Comparison of ENCODE assay signal across 8 mouse cellular contexts in the genomic region with DNA sequence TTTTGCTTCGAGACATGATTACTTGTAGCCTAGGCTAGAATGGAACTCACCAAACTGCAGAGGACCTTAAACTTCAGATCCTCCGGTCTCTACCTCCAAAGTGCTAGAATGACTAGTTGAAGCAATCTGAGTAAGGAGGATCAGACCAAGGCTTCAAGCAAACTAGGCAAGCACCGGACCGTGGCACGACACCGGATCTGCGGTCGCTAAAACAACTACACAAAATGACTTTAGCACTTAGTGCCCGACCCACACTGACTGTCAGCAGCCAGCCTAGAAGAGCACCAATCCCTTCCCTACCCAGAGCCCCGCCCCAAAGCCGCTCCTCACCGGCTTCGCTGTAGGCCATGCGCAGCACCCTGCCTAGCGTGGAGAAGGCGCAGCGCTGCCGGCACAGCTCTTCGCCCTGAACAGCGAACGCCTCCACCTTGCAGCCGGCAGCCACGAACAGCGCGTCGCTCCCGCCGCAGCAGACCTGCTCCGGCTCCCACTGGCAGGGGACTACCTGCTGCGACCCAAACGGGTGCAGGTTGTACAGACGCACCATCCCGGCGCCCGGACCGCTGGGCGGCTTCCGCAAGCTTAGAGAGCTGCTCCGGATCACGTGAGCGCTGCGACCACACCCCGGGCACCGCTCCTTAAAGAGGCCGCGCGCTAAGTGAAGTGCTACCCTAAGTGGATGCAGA. TPM values are rescaled to one million over a fixed set of nuclear protein-coding genes. Genes with fewer than 3 reads are reported as not detected.
DNase-seq lines count a peak whose midpoint lies in the region; ATAC-seq lines count a peak whose summit lies in the region.

A gene (minus strand): TSS at position 597 of the 686 bp plus-strand sequence.

- peaks cover 11% of the 10 kb centered on the region for H3K4me1 ChIP-seq in hindbrain, embryonic 10.5 days (replicated peaks)

- WGBS in hindbrain, embryonic 10.5 days = under 1% methylated on average over 47 of the region's 47 CpGs

- H3K9me3 ChIP-seq in hindbrain, embryonic 10.5 days = 0 out of 2 replicates have a peak, but pooled peaks cover 6% of the 10 kb centered on the region

- H3K27ac ChIP-seq in hindbrain, embryonic 10.5 days = peak within 1 kb of the TSS; percentile 89

- H3K36me3 ChIP-seq in hindbrain, embryonic 10.5 days = no peaks in the 10 kb centered on the region

- peak; percentile 99 for ATAC-seq in frontal cortex, adult (ENCODE audit: low TSS enrichment)

- H3K4me3 ChIP-seq in hindbrain, embryonic 10.5 days = peak within 1 kb of the TSS; percentile 79

- no peaks in the 10 kb centered on the region for H3K27me3 ChIP-seq in hindbrain, embryonic 10.5 days (ENCODE audit: insufficient read depth, poor library complexity, severe bottlenecking)

- DNase-seq in MEL-GATA-1-ER (ENCODE audit: extremely low read depth, low read depth) = peak; percentile 82
- peak; percentile 84 for DNase-seq in cerebellum, adult 8-10 months
- DNase-seq in hindbrain, embryonic 10.5 days (ENCODE audit: low spot score) = peak; percentile 88
- DNase-seq in layer of hippocampus, postnatal 10 days (ENCODE audit: low spot score in 2 of 2) = peak; percentile 82 to 85
- DNase-seq in lung, postnatal 10 days = peak; percentile 92
- peak; percentile 82 for DNase-seq in ovary, postnatal 36 days (ENCODE audit: low spot score)
- DNase-seq in thymus, postnatal 25 days = peak; percentile 88

RNA-seq across cellular contexts. Expression of the gene that starts here (rescaled TPM):
- polyA plus RNA-seq in hindbrain, embryonic 10.5 days (2016; fragmentation: Nextera tagmentation; extraction: Ambion mirVana) = 10.5 and 10.7 TPM in 2 replicates
- 10 to 100 TPM; 21.7 to 21.8 TPM for total RNA-seq in layer of hippocampus, postnatal 10 days (2021)

Comparison
In these comparisons a context has a peak if more than half of its experiments do, and no peak if none do; other contexts are left out.
1. Peak in every context shown above with its lines: DNase-seq, ATAC-seq, H3K4me3 ChIP-seq and H3K27ac ChIP-seq.